Mouse (Mus musculus): Measurements from ENCODE around the gene 6030452D12Rik. TPM values are rescaled to one million over a fixed set of nuclear protein-coding genes. Genes with fewer than 3 reads are reported as not detected.

6030452D12Rik gene
- polyA plus RNA-seq, 1 experiment = not detected

DNA sequence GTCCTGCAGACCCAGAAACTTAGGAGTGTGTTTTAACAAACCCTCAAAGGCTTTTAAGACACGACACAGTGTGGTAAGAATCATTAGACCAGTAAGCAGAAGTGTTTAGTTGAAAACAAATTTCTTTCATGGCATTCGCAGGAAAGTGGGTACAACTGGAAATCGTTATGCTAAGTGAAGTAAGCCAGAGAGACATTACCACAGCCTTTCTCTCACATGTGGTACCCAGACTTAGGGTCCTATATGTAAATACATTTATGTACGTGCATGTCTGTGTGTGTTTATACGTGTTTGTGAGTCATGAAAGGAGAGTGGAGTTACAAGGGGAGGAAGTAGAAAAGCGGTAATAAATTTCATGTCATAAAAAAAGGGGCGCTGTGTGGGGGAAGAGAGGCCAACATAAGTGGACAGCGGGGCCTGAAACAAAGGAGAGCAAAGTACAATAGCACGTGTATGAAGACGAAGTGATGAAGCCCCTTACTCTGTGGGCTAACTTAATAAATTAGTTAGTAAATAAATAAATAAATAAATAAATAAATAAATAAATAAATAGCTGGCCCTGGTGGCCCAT is 48.1 kb downstream of the 6030452D12Rik start:
- no peak for TF ChIP-seq TAL1 (IDR thresholded peaks at IDR 0.05; ENCODE audit: low read length)
- no peak for TF ChIP-seq GATA1 (IDR thresholded peaks at IDR 0.05; ENCODE audit: low read length)
- no peaks in the 10 kb centered on the region for H3K36me3 ChIP-seq (ENCODE audit: control insufficient read depth)
- no peaks in the 10 kb centered on the region for H3K9me3 ChIP-seq (ENCODE audit: control insufficient read depth, low read length)
- H3K27me3 ChIP-seq (ENCODE audit: control insufficient read depth) = no peaks in the 10 kb centered on the region
- no peaks in the 10 kb centered on the region for H3K4me1 ChIP-seq (ENCODE audit: control insufficient read depth)
- no peak overlapping the region for H3K4me3 ChIP-seq (replicated peaks)

DNA sequence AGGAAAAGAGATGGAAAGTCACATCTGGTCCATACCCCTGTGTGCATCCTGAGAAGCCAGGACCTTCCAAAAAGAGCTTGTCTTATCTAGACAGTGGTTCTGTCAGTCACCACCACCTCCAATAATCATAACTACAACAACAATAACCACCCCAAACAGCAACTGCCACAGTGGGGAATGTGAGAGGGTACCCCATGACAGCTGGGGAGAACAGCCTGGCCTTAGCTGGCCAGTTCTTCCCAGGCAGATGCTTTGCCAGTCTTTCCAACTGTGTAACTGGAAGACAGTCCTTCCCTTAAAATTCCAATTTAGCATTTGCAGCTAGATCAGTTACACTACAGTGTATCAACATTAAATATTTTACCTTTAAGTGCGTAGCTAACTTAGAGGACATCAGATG is 50.6 kb downstream of the 6030452D12Rik start:
- Histone ChIP-seq H3K4me1 (ENCODE audit: control insufficient read depth) (no peaks in the 10 kb centered on the region), H3K36me3 (ENCODE audit: control insufficient read depth) (no peaks in the 10 kb centered on the region), H3K27me3 (ENCODE audit: control insufficient read depth) (no peaks in the 10 kb centered on the region), H3K4me3 (replicated peaks) (no peak overlapping the region), H3K9me3 (ENCODE audit: control insufficient read depth, low read length) (no peaks in the 10 kb centered on the region; the same call in 1 of the 2 replicates)
- no peak for TF ChIP-seq TAL1 (IDR thresholded peaks at IDR 0.05; ENCODE audit: low read length)
- no peak for TF ChIP-seq GATA1 (IDR thresholded peaks at IDR 0.05; ENCODE audit: low read length)

DNA sequence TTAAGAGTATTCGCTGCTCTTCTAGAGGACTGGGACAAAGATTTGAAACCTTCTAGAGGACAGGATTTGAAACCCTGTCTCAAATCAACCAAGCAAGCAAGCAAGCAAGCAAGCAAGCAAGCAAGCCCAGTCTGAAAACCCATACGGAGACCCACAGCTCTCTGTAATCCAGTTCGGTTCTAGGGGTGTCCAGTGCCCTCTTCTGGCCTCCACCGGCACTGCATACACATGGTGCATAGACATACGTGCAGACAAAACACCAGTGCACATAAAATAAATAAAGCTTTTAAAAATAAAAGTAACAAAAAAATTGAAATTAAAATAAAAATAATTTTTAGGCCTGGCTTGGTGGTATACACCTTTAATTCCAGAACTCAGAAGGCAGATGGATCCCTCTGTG is 53.7 kb downstream of the 6030452D12Rik start:
- TF ChIP-seq TAL1 (IDR thresholded peaks at IDR 0.05; ENCODE audit: low read length) (no peak), GATA1 (IDR thresholded peaks at IDR 0.05; ENCODE audit: low read length) (no peak)
- no peaks in the 10 kb centered on the region for H3K27me3 ChIP-seq (ENCODE audit: control insufficient read depth)
- no peak overlapping the region for H3K4me3 ChIP-seq (replicated peaks)
- H3K9me3 ChIP-seq (ENCODE audit: control insufficient read depth, low read length) = no peaks in the 10 kb centered on the region; the same call in 1 of the 2 replicates
- H3K4me1 ChIP-seq (ENCODE audit: control insufficient read depth) = no peaks in the 10 kb centered on the region
- no peaks in the 10 kb centered on the region for H3K36me3 ChIP-seq (ENCODE audit: control insufficient read depth)

DNA sequence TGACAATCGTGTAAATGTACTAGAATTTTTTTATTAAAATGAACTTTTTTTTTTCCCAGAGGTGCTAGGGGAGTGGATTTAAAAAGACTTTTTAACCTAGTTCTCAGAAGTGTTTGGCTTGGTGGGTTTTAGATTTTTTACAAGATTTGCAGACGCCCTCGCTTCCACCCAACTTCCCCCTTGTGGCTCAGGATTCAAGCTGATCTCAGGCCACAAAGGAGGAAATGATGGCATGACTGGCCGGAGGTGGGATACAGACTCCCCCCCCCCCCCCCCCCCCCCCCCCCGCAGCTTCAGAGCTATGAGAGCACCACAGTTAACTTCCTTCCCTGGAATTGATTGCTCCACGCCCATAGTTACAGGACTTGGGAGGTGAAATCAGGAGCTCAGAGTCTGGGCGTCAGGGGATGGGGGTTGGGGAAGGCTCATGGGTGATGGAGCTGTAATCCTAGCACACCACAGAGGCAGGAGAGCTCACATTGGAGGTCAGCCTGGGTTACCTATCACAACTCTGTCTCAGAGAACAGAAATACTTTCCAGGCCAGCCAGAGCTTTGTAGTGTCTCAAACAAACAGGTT is 55.8 kb downstream of the 6030452D12Rik start:
- TF ChIP-seq GATA1 (IDR thresholded peaks at IDR 0.05; ENCODE audit: low read length) (no peak), TAL1 (IDR thresholded peaks at IDR 0.05; ENCODE audit: low read length) (no peak)
- Histone ChIP-seq H3K4me3 (replicated peaks) (no peak overlapping the region), H3K9me3 (ENCODE audit: control insufficient read depth, low read length) (no peaks in the 10 kb centered on the region; the same call in 1 of the 2 replicates), H3K27me3 (ENCODE audit: control insufficient read depth) (no peaks in the 10 kb centered on the region), H3K4me1 (ENCODE audit: control insufficient read depth) (peaks cover 3% of the 10 kb centered on the region; the same call in 1 of the 2 replicates), H3K36me3 (ENCODE audit: control insufficient read depth) (no peaks in the 10 kb centered on the region)

Other genes with a start within 250 kb of the 6030452D12Rik start
- not detected in 2 replicates for gene Smpd3, start 162.5 kb upstream of the 6030452D12Rik start, polyA plus RNA-seq (2012)
- 0.01 and 0.02 TPM in 2 replicates for gene Zfp90, start 85.2 kb upstream of the 6030452D12Rik start, polyA plus RNA-seq (2012)
- gene Cdh3, start 10.4 kb downstream of the 6030452D12Rik start, polyA plus RNA-seq (2012) = 0.02 TPM in 1 of 2 replicates, not detected in the other
- gene Gm10073, start 72.9 kb downstream of the 6030452D12Rik start, polyA plus RNA-seq (2012) = 1.6 and 2.0 TPM in 2 replicates
- 0.01 TPM in 1 of 2 replicates, not detected in the other for gene Cdh1, start 102.8 kb downstream of the 6030452D12Rik start, polyA plus RNA-seq (2012)
- 0.05 and 0.09 TPM in 2 replicates for gene Tango6, start 182.5 kb downstream of the 6030452D12Rik start, polyA plus RNA-seq (2012)

Data from erythroblast, embryonic 14.5 days (primary cell).